Mouse (Mus musculus) forebrain, embryonic 16.5 days (tissue): ENCODE measurements at regions not wholly inside any gene's neighbourhood (a gene's known extent, or its start where the extent isn't known, plus 50 kb on each side); places are given as distances from the start of the nearest gene placed in this dataset.

Source experiments
- ATAC-seq: fragments of 200-750 bp; cut with Nextera tagmentation; 2 replicates; pipeline ENCODE4 v1.8.0; 2017; ENCODE audit warnings: mild to moderate bottlenecking, moderate library complexity
- H3K27ac ChIP-seq: fragments of 300-500 bp; sonication (generic); 2 replicates; pipeline ENCODE4 v1.5.1; 2014; ENCODE audit warnings: low read length, control low read depth
- H3K27me3 ChIP-seq: fragments of 300-500 bp; sonication (generic); replicated peaks from 2 replicates; pipeline ENCODE4 v1.6.1; 2014; ENCODE audit warnings: low read length; ENCODE audit not compliant: control insufficient read depth, insufficient read depth
- H3K36me3 ChIP-seq: fragments of 300-500 bp; sonication (generic); 2 replicates; pipeline ENCODE4 v1.6.1; 2014; ENCODE audit not compliant: control insufficient read depth, insufficient read depth
- H3K4me1 ChIP-seq: fragments of 300-500 bp; sonication (generic); replicated peaks from 2 replicates; pipeline ENCODE4 v1.6.1; 2014; ENCODE audit warnings: low read length; ENCODE audit not compliant: control insufficient read depth, insufficient read depth
- H3K4me2 ChIP-seq: fragments of 300-500 bp; sonication (generic); 2 replicates; pipeline ENCODE4 v1.6.1; 2014; ENCODE audit warnings: mild to moderate bottlenecking, low read length, control low read depth
- H3K4me3 ChIP-seq: fragments of 300-500 bp; sonication (generic); replicated peaks from 2 replicates; pipeline ENCODE4 v1.5.1; 2014; ENCODE audit warnings: mild to moderate bottlenecking, low read length, control low read depth
- H3K9ac ChIP-seq: fragments of 300-500 bp; sonication (generic); replicated peaks from 2 replicates; pipeline ENCODE4 v1.6.1; 2014; ENCODE audit warnings: low read depth, low read length, control low read depth
- H3K9me3 ChIP-seq: fragments of 300-500 bp; sonication (generic); 2 replicates; pipeline ENCODE4 v1.6.1; 2016; ENCODE audit warnings: low read length; ENCODE audit not compliant: control insufficient read depth
- WGBS: fragments of 180-500 bp; shearing (Covaris S2); extraction: QIAGEN DNeasy Blood & Tissue Kit; methylation state at CpG from one replicate; pipeline ENCODE4 v1.1.7; 2014; 5-methylcytosine and 5-hydroxymethylcytosine counted together

DNA sequence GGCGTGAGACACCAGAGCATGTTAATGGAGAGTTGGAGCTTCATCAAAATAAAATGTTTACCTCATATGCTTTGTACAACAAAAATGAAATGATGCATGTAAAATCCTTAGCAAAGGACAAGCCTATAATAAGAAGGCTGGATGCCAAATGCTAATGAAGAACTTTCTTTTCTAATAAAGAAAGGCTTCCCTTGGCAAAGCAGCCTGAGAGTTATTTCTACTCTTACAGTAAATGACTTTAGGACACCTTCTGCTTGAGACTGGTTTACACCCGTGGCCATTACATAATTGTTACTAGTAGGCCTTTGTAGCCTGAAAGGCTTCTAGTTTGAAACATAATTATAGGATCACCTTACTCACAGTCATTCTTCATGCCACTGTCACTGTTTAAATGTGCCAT, 310.7 kb upstream of the Gm21293 start:
- Histone ChIP-seq H3K9ac (no peak overlapping the region), H3K9me3 (no peaks in the 10 kb centered on the region), H3K27me3 (no peaks in the 10 kb centered on the region), H3K4me3 (no peak overlapping the region), H3K27ac (no peak overlapping the region), H3K4me2 (no peak overlapping the region), H3K36me3 (no peaks in the 10 kb centered on the region), H3K4me1 (no peaks in the 10 kb centered on the region)
- 39% methylated on average over 2 of the region's 2 CpGs for WGBS
- ATAC-seq: no peak

DNA sequence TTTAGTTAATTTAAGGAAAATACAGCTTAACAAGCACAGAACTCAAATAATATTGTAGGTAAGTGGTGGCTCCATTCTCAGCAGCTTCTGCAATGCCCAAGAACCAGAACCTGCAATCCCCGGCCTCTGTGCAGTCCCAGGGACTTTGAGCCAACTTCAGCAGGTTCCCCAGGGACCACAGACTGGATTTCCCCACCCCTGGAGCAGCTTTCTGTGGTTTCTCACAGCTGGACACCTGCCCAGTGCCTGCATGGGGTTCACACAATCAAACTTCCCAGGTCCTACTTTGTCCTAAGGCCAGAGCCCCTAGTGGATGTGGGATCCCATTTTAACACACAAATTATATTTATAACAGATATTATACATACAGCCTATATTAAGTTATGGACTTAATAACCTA, 287.6 kb upstream of the Gm21293 start:
- Histone ChIP-seq H3K27me3 (no peaks in the 10 kb centered on the region), H3K4me3 (no peak overlapping the region), H3K9me3 (no peaks in the 10 kb centered on the region), H3K27ac (no peak overlapping the region), H3K9ac (no peak overlapping the region), H3K36me3 (no peaks in the 10 kb centered on the region), H3K4me1 (no peaks in the 10 kb centered on the region), H3K4me2 (no peak overlapping the region)
- no peak for ATAC-seq
- WGBS: 78% methylated on average over 1 of the region's 1 CpGs

DNA sequence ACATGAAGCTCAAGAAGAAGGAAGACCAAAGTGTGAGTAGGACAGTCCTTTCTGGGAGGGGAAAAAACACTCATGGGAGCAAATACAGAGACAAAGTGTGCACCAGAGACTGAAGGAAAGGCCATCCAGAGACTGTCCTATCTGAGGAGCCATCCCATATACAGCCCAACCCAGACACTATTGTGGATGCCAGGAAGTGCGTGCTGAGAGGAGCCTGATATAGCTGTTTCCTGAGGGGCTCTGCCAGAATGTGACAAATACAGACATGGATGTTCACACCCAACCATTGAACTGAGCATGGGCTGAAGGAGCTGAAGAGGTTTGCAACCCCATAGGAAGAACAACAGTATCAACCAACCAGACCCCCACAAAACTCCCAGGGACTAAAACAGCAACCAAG, 281.9 kb upstream of the Gm21293 start:
- no peak overlapping the region for H3K4me3 ChIP-seq
- no peak overlapping the region for H3K4me2 ChIP-seq
- H3K9me3 ChIP-seq: no peaks in the 10 kb centered on the region
- no peaks in the 10 kb centered on the region for H3K27me3 ChIP-seq
- H3K9ac ChIP-seq: no peak overlapping the region
- 84% methylated on average over 1 of the region's 1 CpGs for WGBS
- ATAC-seq: no peak
- no peak overlapping the region for H3K27ac ChIP-seq
- H3K4me1 ChIP-seq: no peaks in the 10 kb centered on the region
- no peaks in the 10 kb centered on the region for H3K36me3 ChIP-seq

DNA sequence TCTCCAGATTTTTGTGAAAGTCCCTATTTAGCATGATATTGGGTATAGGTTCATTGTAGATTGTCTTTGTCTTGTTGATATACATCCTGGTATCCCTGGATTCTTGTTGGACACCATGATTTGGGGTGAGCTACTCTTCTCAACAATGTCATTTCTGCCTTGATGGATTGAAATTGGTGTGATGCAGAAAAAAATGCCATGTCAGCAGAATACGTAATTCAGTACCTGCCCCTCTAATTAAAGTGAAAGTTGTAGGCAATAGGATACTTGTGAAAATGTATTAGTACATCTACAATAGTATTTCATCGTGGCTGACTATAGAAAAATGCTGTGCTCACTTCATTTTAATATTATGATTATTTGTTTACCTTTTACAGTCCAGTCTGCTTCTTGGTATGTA, 280.7 kb upstream of the Gm21293 start:
- no peak overlapping the region for H3K27ac ChIP-seq
- no peak overlapping the region for H3K9ac ChIP-seq
- no peaks in the 10 kb centered on the region for H3K36me3 ChIP-seq
- H3K27me3 ChIP-seq: no peaks in the 10 kb centered on the region
- no peaks in the 10 kb centered on the region for H3K4me1 ChIP-seq
- 92% methylated on average over 2 of the region's 2 CpGs for WGBS
- ATAC-seq: no peak
- no peak overlapping the region for H3K4me3 ChIP-seq
- no peak overlapping the region for H3K4me2 ChIP-seq
- H3K9me3 ChIP-seq: no peaks in the 10 kb centered on the region

DNA sequence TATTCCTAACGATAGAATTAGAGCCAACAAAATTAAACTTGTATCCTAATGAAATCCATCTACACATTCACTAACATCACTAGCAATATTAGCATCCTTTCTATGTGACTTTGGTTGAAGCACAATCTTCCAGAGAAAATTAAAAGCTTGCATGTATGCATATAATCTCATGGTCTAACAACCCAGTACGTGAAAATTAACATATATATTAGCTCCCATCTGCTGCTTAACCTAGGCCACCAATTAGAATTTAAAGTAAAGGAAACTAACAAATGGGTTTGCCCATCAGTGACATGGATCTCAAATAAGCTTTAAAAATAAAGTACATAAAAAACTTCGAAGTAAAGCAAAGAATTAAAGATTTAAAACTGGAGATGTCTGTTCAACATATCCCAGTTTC, 278.9 kb upstream of the Gm21293 start:
- H3K36me3 ChIP-seq: no peaks in the 10 kb centered on the region
- ATAC-seq: no peak
- H3K4me1 ChIP-seq: no peaks in the 10 kb centered on the region

DNA sequence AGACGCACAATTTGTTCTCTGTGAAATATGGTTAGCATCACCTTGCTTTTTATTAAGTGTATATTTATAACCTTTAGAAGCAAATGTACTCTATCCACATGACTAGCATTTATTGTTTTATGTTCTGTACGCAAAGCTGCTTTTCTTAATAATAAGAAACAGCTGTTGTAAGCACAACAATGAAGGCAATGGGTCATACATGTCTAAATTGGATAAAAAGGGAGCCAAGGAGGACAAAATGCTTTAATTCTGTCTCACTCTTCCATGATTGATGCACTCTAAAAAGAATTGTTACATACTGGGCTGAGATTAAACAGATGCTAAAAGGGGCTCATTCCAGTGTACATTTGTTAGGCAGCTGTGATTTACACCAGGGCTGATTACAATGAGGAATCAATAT, 232.7 kb upstream of the Gm21293 start:
- Histone ChIP-seq H3K36me3 (no peaks in the 10 kb centered on the region), H3K27me3 (no peaks in the 10 kb centered on the region), H3K9me3 (no peaks in the 10 kb centered on the region), H3K4me1 (no peaks in the 10 kb centered on the region), H3K4me2 (no peak overlapping the region), H3K9ac (no peak overlapping the region), H3K27ac (no peak overlapping the region), H3K4me3 (no peak overlapping the region)
- ATAC-seq: no peak
- WGBS: 79% methylated on average over 2 of the region's 2 CpGs

More for the DNA sequence above, 278.9 kb upstream of the Gm21293 start:
- no peaks in the 10 kb centered on the region for H3K27me3 ChIP-seq
- WGBS: 86% methylated on average over 3 of the region's 3 CpGs
- H3K4me2 ChIP-seq: no peak overlapping the region
- H3K9ac ChIP-seq: no peak overlapping the region
- no peak overlapping the region for H3K4me3 ChIP-seq
- H3K9me3 ChIP-seq: no peaks in the 10 kb centered on the region
- no peak overlapping the region for H3K27ac ChIP-seq

DNA sequence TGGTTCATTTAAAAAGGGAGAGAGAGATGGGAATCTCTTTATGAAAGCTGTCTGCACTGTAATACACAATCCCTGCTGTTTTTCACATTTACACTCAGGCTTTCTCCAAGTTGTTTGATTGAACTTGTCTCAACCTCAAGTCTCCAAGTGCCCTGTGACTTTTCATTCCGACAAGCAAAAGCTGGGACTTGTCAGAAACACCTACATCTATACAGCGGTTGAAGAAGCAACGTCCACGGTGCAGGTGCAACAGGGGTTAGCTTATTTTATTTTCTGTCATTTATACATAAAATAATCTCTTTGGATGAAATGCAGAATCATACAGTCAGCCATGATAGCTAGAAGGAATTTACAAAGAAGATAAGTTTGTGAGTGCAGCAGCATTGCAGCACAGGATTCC, 184.6 kb upstream of the Gm21293 start:
- H3K9me3 ChIP-seq: no peaks in the 10 kb centered on the region
- H3K4me2 ChIP-seq: no peak overlapping the region
- 88% methylated on average over 4 of the region's 4 CpGs for WGBS
- no peak for ATAC-seq
- H3K9ac ChIP-seq: no peak overlapping the region
- H3K27ac ChIP-seq: no peak overlapping the region
- H3K27me3 ChIP-seq: no peaks in the 10 kb centered on the region
- no peaks in the 10 kb centered on the region for H3K4me1 ChIP-seq
- no peaks in the 10 kb centered on the region for H3K36me3 ChIP-seq
- no peak overlapping the region for H3K4me3 ChIP-seq

DNA sequence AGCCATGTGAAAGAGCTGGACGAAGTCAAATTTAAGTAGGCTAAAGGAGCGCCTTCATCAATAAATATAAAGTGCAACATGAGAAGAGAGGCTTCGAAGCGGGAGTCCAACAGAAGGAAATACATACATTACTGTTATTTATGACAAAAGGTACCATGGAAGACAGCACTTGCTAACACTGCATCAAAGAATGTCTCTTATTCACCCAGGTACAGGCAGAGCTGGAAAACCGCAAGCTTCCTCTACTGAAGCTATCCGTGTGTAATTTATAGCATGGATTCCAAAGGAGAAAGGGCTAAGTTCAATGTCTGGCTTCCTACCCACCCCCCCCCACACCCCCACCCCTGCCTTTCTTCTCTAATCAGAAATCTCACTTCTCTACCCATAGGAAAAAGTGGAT, 166.7 kb upstream of the Gm21293 start:
- no peak overlapping the region for H3K4me3 ChIP-seq

DNA sequence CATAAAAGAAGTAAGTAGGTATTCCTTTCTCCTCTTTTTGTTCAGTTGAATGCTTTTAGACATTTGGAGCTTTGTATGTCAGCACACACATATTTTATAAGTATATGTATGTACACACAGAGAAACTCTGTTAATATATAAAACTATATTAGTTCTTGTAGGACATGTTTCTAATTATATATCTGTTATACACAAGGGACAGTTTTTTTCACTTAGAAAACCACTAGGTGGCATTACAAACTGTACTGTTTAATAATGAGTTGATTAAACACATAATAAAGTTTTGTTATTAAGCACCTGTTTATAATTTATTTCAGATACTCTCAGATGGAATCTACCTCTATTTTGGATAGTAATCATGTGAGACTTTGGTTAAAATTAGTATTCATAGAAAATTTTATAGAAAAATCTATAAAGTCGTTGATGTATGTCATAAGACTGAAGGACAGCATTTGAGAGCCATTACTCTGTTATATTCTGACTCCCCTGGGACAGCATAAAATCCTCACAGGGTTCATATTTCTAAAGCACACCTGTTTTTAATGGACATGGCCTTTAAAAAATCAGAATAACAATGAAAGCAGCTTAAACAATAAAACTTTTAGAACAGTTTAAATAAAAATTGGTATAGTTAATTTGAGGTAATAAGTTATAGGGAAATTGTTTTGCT, 158.4 kb upstream of the Gm21293 start:
- Histone ChIP-seq H3K9ac (no peak overlapping the region), H3K27ac (no peak overlapping the region), H3K27me3 (no peaks in the 10 kb centered on the region), H3K4me2 (no peak overlapping the region), H3K36me3 (no peaks in the 10 kb centered on the region), H3K4me3 (no peak overlapping the region), H3K4me1 (no peaks in the 10 kb centered on the region), H3K9me3 (no peaks in the 10 kb centered on the region)
- no peak for ATAC-seq
- WGBS: 63% methylated on average over 1 of the region's 1 CpGs

More for the DNA sequence above, 166.7 kb upstream of the Gm21293 start:
- Histone ChIP-seq H3K4me2 (no peak overlapping the region), H3K27ac (no peak overlapping the region), H3K9me3 (no peaks in the 10 kb centered on the region), H3K9ac (no peak overlapping the region), H3K36me3 (no peaks in the 10 kb centered on the region), H3K27me3 (no peaks in the 10 kb centered on the region), H3K4me1 (no peaks in the 10 kb centered on the region)
- no peak for ATAC-seq
- WGBS: 92% methylated on average over 6 of the region's 6 CpGs

DNA sequence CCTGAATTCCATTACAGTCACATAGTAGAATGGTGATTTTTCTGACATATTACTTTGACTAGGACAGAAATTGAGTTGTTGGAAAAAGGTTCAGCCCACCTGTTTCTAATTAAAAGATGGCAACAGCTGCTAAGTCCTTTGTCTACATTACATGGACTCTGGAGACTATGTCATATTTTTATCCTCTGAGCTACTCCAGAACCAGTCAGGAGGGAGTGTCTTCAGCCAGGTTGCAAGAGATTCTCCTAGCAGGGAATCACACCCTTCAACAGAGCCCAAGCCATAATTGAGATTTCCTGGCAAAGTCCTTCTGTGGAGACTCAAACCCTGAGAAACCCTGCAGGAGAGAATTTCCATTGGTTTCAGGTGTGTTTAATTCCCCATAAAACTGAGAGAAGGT, 123.2 kb upstream of the Gm21293 start:
- Histone ChIP-seq H3K9ac (no peak overlapping the region), H3K27me3 (no peaks in the 10 kb centered on the region), H3K27ac (no peak overlapping the region), H3K4me1 (no peaks in the 10 kb centered on the region), H3K4me2 (no peak overlapping the region), H3K36me3 (no peaks in the 10 kb centered on the region), H3K9me3 (no peaks in the 10 kb centered on the region), H3K4me3 (no peak overlapping the region)
- no peak for ATAC-seq
